Mouse (Mus musculus) heart, embryonic 10.5 days (tissue): ENCODE results near the gene Epha2. TPM values are rescaled to one million over a fixed set of nuclear protein-coding genes. Genes with fewer than 3 reads are reported as not detected.

Source experiments
- DNase-seq: peaks from one replicate; pipeline ENCODE4 v3.0.0-alpha.2; 2017; ENCODE audit warnings: low spot score
- H3K27ac ChIP-seq: fragments of 300-500 bp; sonication (generic); 2 replicates; pipeline ENCODE4 v1.5.1; 2016; ENCODE audit warnings: mild to moderate bottlenecking
- H3K27me3 ChIP-seq: fragments of 300-500 bp; sonication (generic); 2 replicates; pipeline ENCODE4 v1.6.1; 2016; ENCODE audit warnings: mild to moderate bottlenecking; ENCODE audit not compliant: poor library complexity, insufficient read depth, severe bottlenecking
- H3K36me3 ChIP-seq: fragments of 300-500 bp; sonication (generic); 2 replicates; pipeline ENCODE4 v1.6.1; 2016; ENCODE audit warnings: mild to moderate bottlenecking, moderate library complexity
- H3K4me1 ChIP-seq: fragments of 300-500 bp; sonication (generic); 2 replicates; pipeline ENCODE4 v1.6.1; 2016; ENCODE audit warnings: mild to moderate bottlenecking
- H3K4me3 ChIP-seq: fragments of 300-500 bp; sonication (generic); 2 replicates; pipeline ENCODE4 v1.5.1; 2016; ENCODE audit warnings: mild to moderate bottlenecking, moderate library complexity
- H3K9me3 ChIP-seq: fragments of 300-500 bp; sonication (generic); 2 replicates; pipeline ENCODE4 v1.6.1; 2016; ENCODE audit warnings: mild to moderate bottlenecking, moderate library complexity
- WGBS: fragments of 180-500 bp; shearing (Covaris S2); methylation state at CpG from one replicate; pipeline ENCODE4 v1.1.7; 2016; 5-methylcytosine and 5-hydroxymethylcytosine counted together
- polyA plus RNA-seq: library from polyadenylated mRNA; unstranded; fragments of >200 nt; fragmentation: Nextera tagmentation; extraction: Ambion mirVana; gene quantifications from 2 replicates; pipeline ENCODE4 v1.2.1, GENCODE M21; 2016

The Epha2 gene
- polyA plus RNA-seq, 1 experiment from 2014 or later, result 5.2 TPM

GRCm38 (mm10) chr4:141347365-141347797, 46.3 kb downstream of the Epha2 start:
- Histone ChIP-seq H3K9me3 (no peaks in the 10 kb centered on the region), H3K27me3 (0 out of 2 replicates have a peak, but pooled peaks cover 6% of the 10 kb centered on the region), H3K4me3 (no peak overlapping the region), H3K27ac (peak overlapping the region; percentile 71), H3K36me3 (no peaks in the 10 kb centered on the region), H3K4me1 (peaks cover 15% of the 10 kb centered on the region; the same call in 1 of the 2 replicates)
- no peak for DNase-seq
- WGBS, result 41% methylated on average over 8 of the region's 8 CpGs

- WGBS, result 73% methylated on average over 11 of the region's 11 CpGs
- H3K9me3 ChIP-seq, result no peaks in the 10 kb centered on the region
- peak overlapping the region; percentile 16; the same call in 1 of the 2 replicates for H3K27ac ChIP-seq
- H3K27me3 ChIP-seq, result peaks cover 6% of the 10 kb centered on the region; the same call in 1 of the 2 replicates
- no peak overlapping the region for H3K4me3 ChIP-seq
- DNase-seq, result no peak
- H3K4me1 ChIP-seq, result peaks cover 15% of the 10 kb centered on the region; the same call in 1 of the 2 replicates
- no peaks in the 10 kb centered on the region for H3K36me3 ChIP-seq
Observed at GRCm38 (mm10) chr4:141348616-141349015, 47.6 kb downstream of the Epha2 start.

- Histone ChIP-seq H3K27ac (peak overlapping the region; percentile 30; the same call in 1 of the 2 replicates), H3K4me3 (no peak overlapping the region)
Observed at GRCm38 (mm10) chr4:141350015-141350414, 49.0 kb downstream of the Epha2 start.

GRCm38 (mm10) chr4:141351972-141352371, 50.9 kb downstream of the Epha2 start:
- DNase-seq, result no peak
- WGBS, result 59% methylated on average over 7 of the region's 7 CpGs
- Histone ChIP-seq H3K9me3 (no peaks in the 10 kb centered on the region), H3K4me3 (no peak overlapping the region), H3K27me3 (peaks cover 6% of the 10 kb centered on the region; the same call in 1 of the 2 replicates), H3K4me1 (peaks cover 19% of the 10 kb centered on the region; the same call in 1 of the 2 replicates), H3K36me3 (no peaks in the 10 kb centered on the region), H3K27ac (no peak overlapping the region)

More at GRCm38 (mm10) chr4:141350015-141350414, 49.0 kb downstream of the Epha2 start:
- peaks cover 6% of the 10 kb centered on the region; the same call in 1 of the 2 replicates for H3K27me3 ChIP-seq
- H3K4me1 ChIP-seq, result peaks cover 19% of the 10 kb centered on the region; the same call in 1 of the 2 replicates
- no peaks in the 10 kb centered on the region for H3K36me3 ChIP-seq
- DNase-seq, result no peak
- no peaks in the 10 kb centered on the region for H3K9me3 ChIP-seq
- WGBS, result 76% methylated on average over 12 of the region's 12 CpGs

GRCm38 (mm10) chr4:141352986-141353385, 51.9 kb downstream of the Epha2 start:
- Histone ChIP-seq H3K36me3 (0 out of 2 replicates have a peak, but pooled peaks cover 2% of the 10 kb centered on the region), H3K4me1 (peaks cover 10% of the 10 kb centered on the region; the same call in 1 of the 2 replicates), H3K9me3 (no peaks in the 10 kb centered on the region), H3K4me3 (no peak overlapping the region), H3K27me3 (peaks cover 6% of the 10 kb centered on the region; the same call in 1 of the 2 replicates), H3K27ac (peak overlapping the region; percentile 19)
- DNase-seq, result no peak
- 74% methylated on average over 5 of the region's 5 CpGs for WGBS

- DNase-seq, result no peak
- H3K36me3 ChIP-seq, result 0 out of 2 replicates have a peak, but pooled peaks cover 2% of the 10 kb centered on the region
- no peak overlapping the region for H3K27ac ChIP-seq
- H3K27me3 ChIP-seq, result peaks cover 6% of the 10 kb centered on the region; the same call in 1 of the 2 replicates
- H3K4me3 ChIP-seq, result no peak overlapping the region
- no peaks in the 10 kb centered on the region for H3K9me3 ChIP-seq
- H3K4me1 ChIP-seq, result 0 out of 2 replicates have a peak, but pooled peaks cover 4% of the 10 kb centered on the region
- 73% methylated on average over 8 of the region's 8 CpGs for WGBS
Observed at GRCm38 (mm10) chr4:141353868-141354267, 52.8 kb downstream of the Epha2 start.

- peaks cover 30% of the 10 kb centered on the region for H3K4me1 ChIP-seq
- H3K27ac ChIP-seq, result no peak overlapping the region
- 0 out of 2 replicates have a peak, but pooled peaks cover 2% of the 10 kb centered on the region for H3K36me3 ChIP-seq
- H3K4me3 ChIP-seq, result no peak overlapping the region
- peaks cover 20% of the 10 kb centered on the region for H3K27me3 ChIP-seq
- DNase-seq, result no peak
- H3K9me3 ChIP-seq, result no peaks in the 10 kb centered on the region
Observed at GRCm38 (mm10) chr4:141357811-141358210, 56.8 kb downstream of the Epha2 start.

GRCm38 (mm10) chr4:141359222-141359621, 58.2 kb downstream of the Epha2 start:
- Histone ChIP-seq H3K36me3 (0 out of 2 replicates have a peak, but pooled peaks cover 2% of the 10 kb centered on the region), H3K4me1 (peaks cover 30% of the 10 kb centered on the region), H3K4me3 (no peak overlapping the region), H3K27ac (no peak overlapping the region), H3K27me3 (peaks cover 31% of the 10 kb centered on the region), H3K9me3 (no peaks in the 10 kb centered on the region)
- DNase-seq, result no peak
- WGBS, result 75% methylated on average over 6 of the region's 6 CpGs

- Histone ChIP-seq H3K4me3 (no peak overlapping the region), H3K27ac (no peak overlapping the region), H3K27me3 (peaks cover 47% of the 10 kb centered on the region), H3K36me3 (0 out of 2 replicates have a peak, but pooled peaks cover 2% of the 10 kb centered on the region), H3K4me1 (peaks cover 30% of the 10 kb centered on the region), H3K9me3 (no peaks in the 10 kb centered on the region)
- DNase-seq, result no peak
- 33% methylated on average over 7 of the region's 7 CpGs for WGBS
Observed at GRCm38 (mm10) chr4:141360846-141361245, 59.8 kb downstream of the Epha2 start.

- Histone ChIP-seq H3K36me3 (no peaks in the 10 kb centered on the region), H3K27me3 (peaks cover 69% of the 10 kb centered on the region), H3K4me1 (peaks cover 38% of the 10 kb centered on the region), H3K4me3 (no peak overlapping the region), H3K27ac (peak overlapping the region; percentile 67; the same call in 1 of the 2 replicates), H3K9me3 (no peaks in the 10 kb centered on the region)
- peak; percentile 90 for DNase-seq
- 22% methylated on average over 11 of the region's 11 CpGs for WGBS
Observed at GRCm38 (mm10) chr4:141362937-141363548, 62.0 kb downstream of the Epha2 start.

GRCm38 (mm10) chr4:141365126-141365525, 64.1 kb downstream of the Epha2 start:
- Histone ChIP-seq H3K4me1 (peaks cover 38% of the 10 kb centered on the region), H3K27ac (no peak overlapping the region), H3K9me3 (no peaks in the 10 kb centered on the region), H3K36me3 (no peaks in the 10 kb centered on the region), H3K4me3 (no peak overlapping the region), H3K27me3 (peaks cover 89% of the 10 kb centered on the region)
- 61% methylated on average over 8 of the region's 8 CpGs for WGBS
- DNase-seq, result no peak

GRCm38 (mm10) chr4:141365876-141366275, 64.8 kb downstream of the Epha2 start:
- H3K4me3 ChIP-seq, result no peak overlapping the region
- DNase-seq, result no peak
- 43% methylated on average over 7 of the region's 7 CpGs for WGBS
- 0 out of 2 replicates have a peak overlapping the region, but pooled peaks have one; percentile 26 for H3K27ac ChIP-seq
- H3K27me3 ChIP-seq, result peaks cover 91% of the 10 kb centered on the region
- H3K36me3 ChIP-seq, result no peaks in the 10 kb centered on the region
- H3K4me1 ChIP-seq, result peaks cover 33% of the 10 kb centered on the region
- H3K9me3 ChIP-seq, result no peaks in the 10 kb centered on the region
